Mouse (Mus musculus) limb, embryonic 11.5 days (tissue): Measurements from ENCODE around the gene Cwh43. TPM values are rescaled to one million over a fixed set of nuclear protein-coding genes. Genes with fewer than 3 reads are reported as not detected.

Experiments
- ATAC-seq: fragments of 200-750 bp; cut with Nextera tagmentation; 2 replicates; pipeline ENCODE4 v1.8.0; 2017; ENCODE audit warnings: low read depth; ENCODE audit not compliant: insufficient number of reproducible peaks, low FRiP score, low TSS enrichment
- DNase-seq: peaks from one replicate; pipeline ENCODE4 v3.0.0-alpha.2; 2015; ENCODE audit warnings: low spot score
- H3K27ac ChIP-seq: fragments of 300-500 bp; sonication (generic); replicated peaks from 2 replicates; pipeline ENCODE4 v1.5.1; 2014; ENCODE audit warnings: low read depth, mild to moderate bottlenecking, low read length
- H3K27me3 ChIP-seq: fragments of 300-500 bp; sonication (generic); 2 replicates; pipeline ENCODE4 v1.6.1; 2014; ENCODE audit warnings: mild to moderate bottlenecking, low read length, mixed read lengths; ENCODE audit not compliant: control insufficient read depth, insufficient read depth
- H3K36me3 ChIP-seq: fragments of 300-500 bp; sonication (generic); 2 replicates; pipeline ENCODE4 v1.6.1; 2014; ENCODE audit warnings: mild to moderate bottlenecking, low read length, moderate library complexity, mixed read lengths; ENCODE audit not compliant: control insufficient read depth, insufficient read depth
- H3K4me1 ChIP-seq: fragments of 300-500 bp; sonication (generic); 2 replicates; pipeline ENCODE4 v1.6.1; 2014; ENCODE audit warnings: low read length, mixed read lengths; ENCODE audit not compliant: control insufficient read depth, insufficient read depth
- H3K4me2 ChIP-seq: fragments of 300-500 bp; sonication (generic); 2 replicates; pipeline ENCODE4 v1.6.1; 2014; ENCODE audit warnings: low read depth, mild to moderate bottlenecking, moderate library complexity; ENCODE audit not compliant: severe bottlenecking
- H3K4me3 ChIP-seq: fragments of 300-500 bp; sonication (generic); 2 replicates; pipeline ENCODE4 v1.5.1; 2014; ENCODE audit warnings: low read depth, low read length
- H3K9ac ChIP-seq: fragments of 300-500 bp; sonication (generic); 2 replicates; pipeline ENCODE4 v1.6.1; 2014; ENCODE audit warnings: mild to moderate bottlenecking, low read length
- H3K9me3 ChIP-seq: fragments of 300-500 bp; sonication (generic); 2 replicates; pipeline ENCODE4 v1.6.1; 2016; ENCODE audit warnings: low read length; ENCODE audit not compliant: control insufficient read depth
- WGBS: fragments of 180-500 bp; shearing (Covaris S2); extraction: QIAGEN DNeasy Blood & Tissue Kit; methylation state at CpG from one replicate; pipeline ENCODE4 v1.1.7; 2014; 5-methylcytosine and 5-hydroxymethylcytosine counted together
- polyA plus RNA-seq: library from polyadenylated mRNA; unstranded; fragments of >200 nt; fragmentation: Nextera tagmentation; extraction: Ambion mirVana; gene quantifications from 2 replicates; pipeline ENCODE4 v1.2.1, GENCODE M21; 2014

Cwh43 gene
- not detected in 2 replicates for polyA plus RNA-seq

- no peak within 1 kb of the TSS for H3K27ac ChIP-seq
- 1% methylated on average over 49 of the region's 49 CpGs for WGBS
- ATAC-seq, result no peak
Measured at GRCm38 (mm10) chr5:73405981-73406722, at the start of gene Cwh43. Gene Cwh43 (plus strand): TSS chr5:73406075.

DNA sequence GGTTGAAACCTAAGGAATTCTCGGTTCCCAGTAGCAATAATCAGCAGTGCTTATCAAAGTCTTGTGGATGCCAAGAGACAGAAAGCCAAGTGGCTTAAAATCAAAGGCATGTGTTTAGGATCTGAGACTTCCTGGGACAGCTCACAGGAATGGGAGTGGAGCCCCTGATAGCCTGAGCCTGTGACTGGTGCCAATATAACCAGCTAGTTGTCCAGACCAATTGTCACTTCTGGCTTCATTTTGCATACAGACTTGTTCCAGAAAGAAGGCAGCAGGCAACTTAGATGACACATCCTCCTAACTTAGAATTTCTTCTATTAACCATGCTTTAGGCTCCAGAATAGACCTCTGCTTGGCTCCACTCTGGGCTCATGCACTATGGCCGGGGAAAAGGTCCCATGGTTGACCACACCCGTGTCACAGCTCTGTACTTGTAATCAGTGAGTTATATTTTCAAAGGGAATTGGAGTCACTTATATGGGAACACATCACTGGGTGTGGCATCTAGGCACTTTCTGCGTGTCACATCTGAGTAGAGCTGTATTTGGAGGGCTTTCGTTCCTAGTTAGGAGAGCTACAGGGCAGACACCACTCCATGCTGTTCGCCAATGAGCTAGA, 46.6 kb upstream of the Cwh43 start:
- no peak for DNase-seq
- no peak for ATAC-seq
- Histone ChIP-seq H3K9me3 (no peaks in the 10 kb centered on the region), H3K27me3 (no peaks in the 10 kb centered on the region), H3K9ac (no peak overlapping the region), H3K27ac (no peak overlapping the region), H3K36me3 (no peaks in the 10 kb centered on the region), H3K4me3 (no peak overlapping the region), H3K4me2 (no peak overlapping the region), H3K4me1 (no peaks in the 10 kb centered on the region)
- 81% methylated on average over 6 of the region's 6 CpGs for WGBS

More at GRCm38 (mm10) chr5:73405981-73406722, at the start of gene Cwh43:
- peaks cover 6% of the 10 kb centered on the region; the same call in 1 of the 2 replicates for H3K4me1 ChIP-seq
- H3K9me3 ChIP-seq, result no peaks in the 10 kb centered on the region
- peak within 1 kb of the TSS; percentile 27 for H3K4me3 ChIP-seq
- DNase-seq, result peak; percentile 37
- peak within 1 kb of the TSS; percentile 56 for H3K4me2 ChIP-seq
- H3K27me3 ChIP-seq, result peaks cover 16% of the 10 kb centered on the region
- H3K36me3 ChIP-seq, result no peaks in the 10 kb centered on the region
- H3K9ac ChIP-seq, result no peak within 1 kb of the TSS

DNA sequence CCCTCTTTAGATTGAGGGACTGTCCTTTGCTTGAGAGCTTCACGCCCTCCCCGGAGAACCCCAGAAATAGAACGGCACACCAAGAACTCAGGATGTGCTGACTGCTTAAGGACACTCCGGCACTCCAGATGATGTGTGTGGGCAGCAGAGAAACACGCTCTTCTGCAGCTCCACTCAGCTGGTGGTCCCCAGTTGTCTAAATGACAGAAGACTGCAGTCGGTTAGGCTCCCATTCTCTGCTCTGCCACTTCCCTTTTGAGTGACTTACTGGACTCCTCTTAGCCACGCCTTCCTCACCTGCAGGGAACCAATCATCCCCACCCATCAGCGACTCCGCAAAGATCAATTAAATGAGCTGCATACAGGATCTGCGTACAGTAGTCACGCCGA, 46.1 kb upstream of the Cwh43 start:
- no peaks in the 10 kb centered on the region for H3K4me1 ChIP-seq
- no peak overlapping the region for H3K27ac ChIP-seq
- H3K4me3 ChIP-seq, result no peak overlapping the region
- H3K9me3 ChIP-seq, result no peaks in the 10 kb centered on the region
- H3K36me3 ChIP-seq, result no peaks in the 10 kb centered on the region
- H3K4me2 ChIP-seq, result peak overlapping the region; percentile 15; the same call in 1 of the 2 replicates
- ATAC-seq (no peak), DNase-seq (no peak)
- H3K9ac ChIP-seq, result no peak overlapping the region
- WGBS, result 46% methylated on average over 12 of the region's 12 CpGs
- no peaks in the 10 kb centered on the region for H3K27me3 ChIP-seq

DNA sequence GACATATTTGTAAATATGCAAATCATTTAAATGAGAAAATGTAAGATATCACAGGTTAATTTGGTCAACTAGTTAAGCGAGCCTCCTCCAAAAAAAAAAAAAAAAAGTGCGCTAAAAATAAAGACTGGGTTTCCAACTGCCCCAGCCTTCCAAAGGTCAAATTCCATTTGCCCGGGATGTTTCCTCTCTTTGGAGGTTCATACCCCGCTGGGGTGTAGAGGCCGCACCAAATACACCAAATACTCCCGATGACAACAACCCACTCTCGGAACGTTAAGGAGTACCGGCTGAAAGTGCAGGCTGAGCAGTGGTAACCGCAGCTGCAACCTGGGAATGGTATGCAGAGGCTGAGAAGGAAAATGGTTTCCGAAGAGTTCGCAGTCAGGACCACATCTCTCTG, 45.6 kb upstream of the Cwh43 start:
- DNase-seq (no peak), ATAC-seq (no peak)
- Histone ChIP-seq H3K27ac (no peak overlapping the region), H3K9me3 (no peaks in the 10 kb centered on the region), H3K27me3 (no peaks in the 10 kb centered on the region), H3K4me3 (no peak overlapping the region), H3K9ac (no peak overlapping the region), H3K36me3 (no peaks in the 10 kb centered on the region), H3K4me2 (peak overlapping the region; percentile 15; the same call in 1 of the 2 replicates), H3K4me1 (no peaks in the 10 kb centered on the region)
- WGBS, result 36% methylated on average over 12 of the region's 12 CpGs

- Histone ChIP-seq H3K4me1 (no peaks in the 10 kb centered on the region), H3K4me2 (no peak overlapping the region), H3K36me3 (no peaks in the 10 kb centered on the region), H3K27ac (no peak overlapping the region), H3K9ac (no peak overlapping the region), H3K27me3 (no peaks in the 10 kb centered on the region), H3K4me3 (no peak overlapping the region), H3K9me3 (no peaks in the 10 kb centered on the region)
- ATAC-seq (no peak), DNase-seq (no peak)
- WGBS, result 86% methylated on average over 7 of the region's 7 CpGs
Measured at GRCm38 (mm10) chr5:73362338-73362737, 43.5 kb upstream of the Cwh43 start.

GRCm38 (mm10) chr5:73362791-73363190, 43.1 kb upstream of the Cwh43 start:
- no peak for ATAC-seq
- Histone ChIP-seq H3K4me2 (no peak overlapping the region), H3K4me3 (no peak overlapping the region), H3K4me1 (no peaks in the 10 kb centered on the region), H3K36me3 (no peaks in the 10 kb centered on the region), H3K27ac (no peak overlapping the region), H3K27me3 (no peaks in the 10 kb centered on the region), H3K9me3 (no peaks in the 10 kb centered on the region), H3K9ac (no peak overlapping the region)
- 81% methylated on average over 5 of the region's 5 CpGs for WGBS
- no peak for DNase-seq

DNA sequence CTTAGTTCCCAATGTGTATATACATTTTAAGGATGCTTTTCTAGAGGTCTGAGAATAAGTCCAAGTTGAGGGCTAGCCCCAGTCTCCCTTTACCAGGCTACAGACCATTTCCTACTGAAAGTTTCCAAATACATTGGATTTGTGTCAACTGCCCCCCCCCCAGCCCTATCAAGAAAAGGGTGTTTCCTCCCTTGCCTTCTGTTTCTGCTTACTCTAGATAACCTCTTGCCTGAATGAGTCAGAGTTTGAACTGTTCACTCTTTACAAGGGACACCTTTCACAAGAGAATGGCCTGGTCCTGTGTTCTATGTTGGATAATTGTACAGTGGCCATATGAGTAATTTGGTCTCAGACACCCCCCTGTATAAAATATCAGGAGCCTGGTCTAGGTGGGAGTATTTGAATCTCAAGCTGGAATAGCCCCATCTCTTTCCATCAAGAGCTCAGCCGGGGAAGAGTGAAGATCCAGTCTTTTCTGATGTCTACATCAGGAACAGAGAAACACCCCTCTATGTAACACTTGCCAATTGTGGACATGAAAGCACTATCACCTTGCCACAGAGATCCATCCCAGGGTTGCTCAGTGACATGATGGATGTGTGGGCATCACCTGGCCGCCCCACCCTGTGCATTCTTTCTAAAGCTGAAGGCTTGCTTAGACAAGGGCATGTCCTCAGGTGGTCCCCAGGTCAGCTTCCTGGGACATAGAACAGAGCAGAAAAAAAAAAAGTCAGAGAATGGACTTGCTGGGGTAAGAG, 41.6 kb upstream of the Cwh43 start:
- no peaks in the 10 kb centered on the region for H3K4me1 ChIP-seq
- H3K9ac ChIP-seq, result no peak overlapping the region
- no peak overlapping the region for H3K4me2 ChIP-seq
- H3K27me3 ChIP-seq, result no peaks in the 10 kb centered on the region
- no peak overlapping the region for H3K4me3 ChIP-seq
- no peaks in the 10 kb centered on the region for H3K36me3 ChIP-seq
- WGBS, result 83% methylated on average over 2 of the region's 2 CpGs
- no peaks in the 10 kb centered on the region for H3K9me3 ChIP-seq
- H3K27ac ChIP-seq, result no peak overlapping the region
- DNase-seq (no peak), ATAC-seq (no peak)

- Histone ChIP-seq H3K36me3 (no peaks in the 10 kb centered on the region), H3K27ac (no peak overlapping the region), H3K4me1 (no peaks in the 10 kb centered on the region), H3K27me3 (no peaks in the 10 kb centered on the region), H3K4me3 (no peak overlapping the region), H3K9ac (no peak overlapping the region), H3K9me3 (no peaks in the 10 kb centered on the region), H3K4me2 (no peak overlapping the region)
- ATAC-seq (no peak), DNase-seq (no peak)
- 91% methylated on average over 4 of the region's 4 CpGs for WGBS
Measured at GRCm38 (mm10) chr5:73367906-73368305, 38.0 kb upstream of the Cwh43 start.
